Mouse (Mus musculus) lung, embryonic 14.5 days (tissue): ENCODE measurements around the gene Agtr1b. TPM values are rescaled to one million over a fixed set of nuclear protein-coding genes. Genes with fewer than 3 reads are reported as not detected.

Experiments
- ATAC-seq: fragments of 200-750 bp; cut with Nextera tagmentation; 2 replicates; pipeline ENCODE4 v1.8.0; 2017; ENCODE audit warnings: mild to moderate bottlenecking, moderate TSS enrichment, moderate library complexity; ENCODE audit not compliant: insufficient read depth
- DNase-seq: peaks from one replicate; pipeline ENCODE4 v3.0.0-alpha.2; 2015
- H3K27ac ChIP-seq: fragments of 300-500 bp; sonication (generic); 2 replicates; pipeline ENCODE4 v1.5.1; 2014; ENCODE audit warnings: low read depth, mild to moderate bottlenecking, moderate library complexity
- H3K27me3 ChIP-seq: fragments of 300-500 bp; sonication (generic); 2 replicates; pipeline ENCODE4 v1.6.1; 2014; ENCODE audit warnings: low read length, control low read depth; ENCODE audit not compliant: insufficient read depth
- H3K36me3 ChIP-seq: fragments of 300-500 bp; sonication (generic); 2 replicates; pipeline ENCODE4 v1.6.1; 2014; ENCODE audit warnings: control low read depth; ENCODE audit not compliant: insufficient read depth
- H3K4me1 ChIP-seq: fragments of 300-500 bp; sonication (generic); 2 replicates; pipeline ENCODE4 v1.6.1; 2014; ENCODE audit warnings: antibody characterized with exemption, control low read depth; ENCODE audit not compliant: insufficient read depth
- H3K4me2 ChIP-seq: fragments of 300-500 bp; sonication (generic); 2 replicates; pipeline ENCODE4 v1.6.1; 2014; ENCODE audit warnings: mild to moderate bottlenecking
- H3K4me3 ChIP-seq: fragments of 300-500 bp; sonication (generic); 2 replicates; pipeline ENCODE4 v1.5.1; 2014; ENCODE audit warnings: low read depth, low read length
- H3K9ac ChIP-seq: fragments of 300-500 bp; sonication (generic); 2 replicates; pipeline ENCODE4 v1.6.1; 2014
- H3K9me3 ChIP-seq: fragments of 300-500 bp; sonication (generic); 2 replicates; pipeline ENCODE4 v1.6.1; 2016; ENCODE audit warnings: low read depth, low read length, control low read depth
- CTCF ChIP-seq: IDR thresholded peaks from 2 replicates; pipeline ENCODE4 v1.5.1; 2016; ENCODE audit warnings: antibody characterized with exemption, low read depth
- WGBS: fragments of 180-500 bp; shearing (Covaris S2); extraction: QIAGEN DNeasy Blood & Tissue Kit; methylation state at CpG from one replicate; pipeline ENCODE4 v1.1.7; 2014; 5-methylcytosine and 5-hydroxymethylcytosine counted together
- polyA plus RNA-seq: library from polyadenylated mRNA; unstranded; fragments of >200 nt; fragmentation: Nextera tagmentation; extraction: Ambion mirVana; gene quantifications from 2 replicates; pipeline ENCODE4 v1.2.1, GENCODE M21; 2014

The Agtr1b gene
- polyA plus RNA-seq, 1 experiment from 2014 or later, result 4.1 TPM

DNA sequence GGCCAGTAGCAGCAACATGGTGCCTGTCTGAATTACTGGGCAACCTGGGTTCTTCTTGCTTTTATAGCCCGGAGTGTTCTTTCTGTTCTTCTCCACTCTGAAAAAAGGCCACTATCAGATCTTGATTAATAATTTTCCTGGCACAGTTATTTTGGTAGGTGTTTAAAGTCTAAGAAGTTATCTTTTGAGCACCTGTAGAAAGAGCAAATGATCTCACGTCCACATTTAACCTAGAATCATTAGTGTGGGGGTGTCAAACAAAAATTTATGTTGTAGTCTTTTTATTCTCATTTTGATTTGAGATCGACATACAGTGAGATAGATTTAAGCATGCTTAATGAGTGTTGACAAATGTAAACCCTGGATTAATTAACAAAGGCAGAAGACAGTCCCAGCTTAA lies 91.3 kb downstream of the Agtr1b start, which contains the start of gene Cpb1:
Gene Cpb1 (minus strand): TSS at position 101 of the 400 bp plus-strand sequence.
- TF ChIP-seq CTCF, result no peak
- Histone ChIP-seq H3K9ac (no peak within 1 kb of the TSS), H3K36me3 (no peaks in the 10 kb centered on the region), H3K9me3 (no peaks in the 10 kb centered on the region), H3K4me3 (no peak within 1 kb of the TSS), H3K4me2 (no peak within 1 kb of the TSS), H3K4me1 (no peaks in the 10 kb centered on the region), H3K27ac (no peak within 1 kb of the TSS), H3K27me3 (no peaks in the 10 kb centered on the region)
- ATAC-seq (no peak), DNase-seq (no peak)
- 81% methylated on average over 3 of the region's 3 CpGs for WGBS

Other genes with a start within 250 kb of the Agtr1b start
- gene Gyg, start 211.9 kb downstream of the Agtr1b start, polyA plus RNA-seq, result 360 TPM in 2 replicates
- 3.3 and 4.4 TPM in 2 replicates for gene Cpa3, start 125.0 kb downstream of the Agtr1b start, polyA plus RNA-seq
- 3.5 and 4.5 TPM in 2 replicates for gene Cpb1, start 91.4 kb downstream of the Agtr1b start, polyA plus RNA-seq